Mouse (Mus musculus): ENCODE results near the gene Tas2r124. TPM values are rescaled to one million over a fixed set of nuclear protein-coding genes. Genes with fewer than 3 reads are reported as not detected.

Tas2r124 gene
- total RNA-seq (2021), result not detected

- DNase-seq, result no peak
- intact Hi-C loops (cut with DNase I), result no loop called here
Observed at GRCm38 (mm10) chr6:132754430-132754829, at the start of gene Tas2r124. Gene Tas2r124 (plus strand): TSS chr6:132754730.

GRCm38 (mm10) chr6:132711828-132712227 is 42.7 kb upstream of the Tas2r124 start, which contains the start of gene Tas2r122:
Gene Tas2r122 (minus strand): TSS chr6:132711928.
- intact Hi-C loops (cut with DNase I), result no loop called here
- no peak for DNase-seq

- intact Hi-C loops (cut with DNase I), result no loop called here
- DNase-seq, result no peak
Observed at GRCm38 (mm10) chr6:132737935-132738334, 16.6 kb upstream of the Tas2r124 start, which contains the start of gene Tas2r115. Gene Tas2r115 (minus strand): TSS chr6:132738035.

- no peak for DNase-seq
- intact Hi-C loops (cut with DNase I), result no loop called here
Observed at GRCm38 (mm10) chr6:132750206-132750605, 4.3 kb upstream of the Tas2r124 start.

- DNase-seq, result no peak
- intact Hi-C loops (cut with DNase I), result no loop called here
Observed at GRCm38 (mm10) chr6:132761831-132762230, 7.3 kb downstream of the Tas2r124 start, which contains the start of gene Tas2r102. Gene Tas2r102 (plus strand): TSS chr6:132762131.

- intact Hi-C loops (cut with DNase I), result no loop called here
- DNase-seq, result no peak
Observed at GRCm38 (mm10) chr6:132778062-132778461, 23.5 kb downstream of the Tas2r124 start, which contains the start of gene Tas2r136. Gene Tas2r136 (minus strand): TSS chr6:132778162.

- intact Hi-C loops (cut with DNase I), result loop anchor here (10.0 kb wide), 1 partner anchor 189 kb away; the partner anchor contains the start of gene Tas2r109
- no peak for DNase-seq
Observed at GRCm38 (mm10) chr6:132795393-132795792, 40.9 kb downstream of the Tas2r124 start.

GRCm38 (mm10) chr6:132802518-132802917 is 48.0 kb downstream of the Tas2r124 start, which contains the start of gene Tas2r117:
Gene Tas2r117 (plus strand): TSS chr6:132802818.
- no peak for DNase-seq
- intact Hi-C loops (cut with DNase I), result no loop called here

Other genes with a start within 250 kb of the Tas2r124 start
- not detected for gene Prh1, start 184.9 kb upstream of the Tas2r124 start, total RNA-seq (2021)
- not detected for gene Prp2, start 158.8 kb upstream of the Tas2r124 start, total RNA-seq (2021)
- not detected for gene A630073D07Rik, start 103.2 kb upstream of the Tas2r124 start, total RNA-seq (2021)
- not detected for gene Tas2r120, start 97.8 kb upstream of the Tas2r124 start, total RNA-seq (2021)
- not detected for gene Tas2r121, start 53.7 kb upstream of the Tas2r124 start, total RNA-seq (2021)
- gene Tas2r122, start 42.8 kb upstream of the Tas2r124 start, total RNA-seq (2021), result not detected
- not detected for gene Tas2r115, start 16.7 kb upstream of the Tas2r124 start, total RNA-seq (2021)
- not detected for gene Tas2r102, start 7.4 kb downstream of the Tas2r124 start, total RNA-seq (2021)
- not detected for gene Tas2r136, start 23.4 kb downstream of the Tas2r124 start, total RNA-seq (2021)
- gene Tas2r117, start 48.1 kb downstream of the Tas2r124 start, total RNA-seq (2021), result not detected
- not detected for gene Tas2r123, start 92.4 kb downstream of the Tas2r124 start, total RNA-seq (2021)
- gene Tas2r116, start 100.7 kb downstream of the Tas2r124 start, total RNA-seq (2021), result not detected
- not detected for gene Tas2r110, start 113.3 kb downstream of the Tas2r124 start, total RNA-seq (2021)
- not detected for gene Tas2r113, start 138.3 kb downstream of the Tas2r124 start, total RNA-seq (2021)
- not detected for gene Tas2r125, start 154.9 kb downstream of the Tas2r124 start, total RNA-seq (2021)
- not detected for gene Tas2r129, start 196.4 kb downstream of the Tas2r124 start, total RNA-seq (2021)
- gene Tas2r131, start 203.2 kb downstream of the Tas2r124 start, total RNA-seq (2021), result not detected
- gene Tas2r109, start 226.2 kb downstream of the Tas2r124 start, total RNA-seq (2021), result not detected